Mouse (Mus musculus): Measurements from ENCODE around the gene Zfp410.

Zfp410 gene

GRCm38 (mm10) chr12:84361555-84362489, 45.2 kb downstream of the Zfp410 start, which contains the start of the genes Coq6 and Fam161b:
Gene Coq6 (plus strand): TSS chr12:84361657.
Gene Fam161b (minus strand): TSS chr12:84361833.
- peak; percentile 97 for DNase-seq (ENCODE audit: low read depth)

GRCm38 (mm10) chr12:84362872-84363271, 46.2 kb downstream of the Zfp410 start:
- DNase-seq (ENCODE audit: low read depth): peak; percentile 23

GRCm38 (mm10) chr12:84364291-84364690, 47.6 kb downstream of the Zfp410 start:
- no peak for DNase-seq (ENCODE audit: low read depth)

- DNase-seq (ENCODE audit: low read depth): no peak
Observed at GRCm38 (mm10) chr12:84365137-84365536, 48.5 kb downstream of the Zfp410 start.

- peak; percentile 31 for DNase-seq (ENCODE audit: low read depth)
Observed at GRCm38 (mm10) chr12:84366971-84367370, 50.3 kb downstream of the Zfp410 start.

- no peak for DNase-seq (ENCODE audit: low read depth)
Observed at GRCm38 (mm10) chr12:84371647-84372046, 55.0 kb downstream of the Zfp410 start.

GRCm38 (mm10) chr12:84373831-84374481, 57.3 kb downstream of the Zfp410 start:
- no peak for DNase-seq (ENCODE audit: low read depth)

- no peak for DNase-seq (ENCODE audit: low read depth)
Observed at GRCm38 (mm10) chr12:84382369-84382768, 65.7 kb downstream of the Zfp410 start.

- no peak for DNase-seq (ENCODE audit: low read depth)
Observed at GRCm38 (mm10) chr12:84384644-84385081, 68.0 kb downstream of the Zfp410 start.

- DNase-seq (ENCODE audit: low read depth): no peak
Observed at GRCm38 (mm10) chr12:84385408-84385807, 68.8 kb downstream of the Zfp410 start.

GRCm38 (mm10) chr12:84388097-84388496, 71.4 kb downstream of the Zfp410 start:
- no peak for DNase-seq (ENCODE audit: low read depth)

GRCm38 (mm10) chr12:84388774-84389400, 72.2 kb downstream of the Zfp410 start:
- DNase-seq (ENCODE audit: low read depth): no peak

- no peak for DNase-seq (ENCODE audit: low read depth)
Observed at GRCm38 (mm10) chr12:84390336-84390735, 73.7 kb downstream of the Zfp410 start.

- no peak for DNase-seq (ENCODE audit: low read depth)
Observed at GRCm38 (mm10) chr12:84392681-84393080, 76.0 kb downstream of the Zfp410 start.
